8 mouse cellular contexts compared by ENCODE assay signal in the genomic region with DNA sequence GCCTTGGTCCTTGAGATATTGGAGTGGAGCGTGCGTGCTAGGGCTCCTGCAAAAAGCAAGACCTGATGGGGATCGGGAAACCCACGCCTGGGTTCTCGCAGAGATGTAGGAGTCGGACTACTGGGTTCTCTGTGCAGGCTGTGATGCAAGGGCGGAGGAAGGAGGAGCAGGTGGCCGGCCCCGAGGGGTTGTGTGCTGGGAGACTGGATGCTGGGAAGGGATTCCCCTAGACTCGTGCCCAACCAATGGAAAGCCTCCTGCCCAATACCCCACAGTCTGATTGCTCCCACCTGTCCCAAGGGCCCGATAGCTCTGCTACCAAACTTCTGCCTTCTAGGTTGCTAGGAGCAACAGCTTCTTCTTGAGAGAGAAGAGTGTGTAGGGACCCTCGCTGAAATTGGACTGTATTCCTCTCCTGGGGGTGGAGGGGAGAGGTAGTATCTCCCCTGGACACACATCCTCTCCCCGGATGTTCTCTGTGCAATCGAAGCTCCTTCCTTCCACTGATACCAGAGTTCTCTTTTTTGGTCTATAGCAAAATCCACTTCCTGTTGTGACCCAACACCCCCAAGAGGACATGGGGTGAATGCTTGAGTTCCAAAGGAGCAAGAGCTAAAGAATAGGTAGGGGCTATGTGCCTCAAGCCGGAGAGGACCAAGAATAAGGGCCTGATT. TPM values are rescaled to one million over a fixed set of nuclear protein-coding genes. Genes with fewer than 3 reads are reported as not detected.
DNase-seq lines count a peak whose midpoint lies in the region; ATAC-seq lines count a peak whose summit lies in the region.

No protein-coding gene starts in this region.

- 12% methylated on average over 15 of the region's 15 CpGs for WGBS in embryonic facial prominence, embryonic 11.5 days
- WGBS in hindbrain, embryonic 12.5 days, result 8% methylated on average over 15 of the region's 15 CpGs
- WGBS in liver, embryonic 15.5 days (ENCODE audit: insufficient replicate concordance), result under 1% methylated on average over 15 of the region's 15 CpGs

- no peak overlapping the region; the same call in 1 of the 2 replicates for H3K27ac ChIP-seq in embryonic facial prominence, embryonic 11.5 days (replicated peaks; ENCODE audit: low read depth, low read length)
- peak overlapping the region; percentile 93 for H3K27ac ChIP-seq in hindbrain, embryonic 12.5 days
- peak overlapping the region; percentile 84 for H3K27ac ChIP-seq in liver, embryonic 15.5 days (replicated peaks)

- peak overlapping the region; percentile 50 for H3K4me2 ChIP-seq in embryonic facial prominence, embryonic 11.5 days (ENCODE audit: low read depth, low read length)
- peak overlapping the region; percentile 62 for H3K4me2 ChIP-seq in hindbrain, embryonic 12.5 days (replicated peaks)
- H3K4me2 ChIP-seq in liver, embryonic 15.5 days, result peak overlapping the region; percentile 98

- peak overlapping the region; percentile 80 for H3K9ac ChIP-seq in embryonic facial prominence, embryonic 11.5 days (replicated peaks; ENCODE audit: low read length)
- peak overlapping the region; percentile 80 for H3K9ac ChIP-seq in hindbrain, embryonic 12.5 days
- peak overlapping the region; percentile 79 for H3K9ac ChIP-seq in liver, embryonic 15.5 days

- peak overlapping the region; percentile 68 for H3K4me3 ChIP-seq in embryonic facial prominence, embryonic 11.5 days (ENCODE audit: low read depth, low read length)
- peak overlapping the region; percentile 71 for H3K4me3 ChIP-seq in hindbrain, embryonic 12.5 days
- peak overlapping the region; percentile 78 for H3K4me3 ChIP-seq in liver, embryonic 15.5 days (replicated peaks)

- no peaks in the 10 kb centered on the region for H3K27me3 ChIP-seq in embryonic facial prominence, embryonic 11.5 days (ENCODE audit: control insufficient read depth, insufficient read depth, low read length)
- H3K27me3 ChIP-seq in hindbrain, embryonic 12.5 days, result no peaks in the 10 kb centered on the region
- H3K27me3 ChIP-seq in liver, embryonic 15.5 days, result no peaks in the 10 kb centered on the region

- peak; percentile 48 for DNase-seq in heart, adult 8-10 months (ENCODE audit: low spot score)
- DNase-seq in heart, postnatal 4 days, result no peak
- DNase-seq in CD4-positive, CD25-positive, alpha-beta regulatory T cell, adult 2 months (ENCODE audit: low read depth, low spot score), result peak; percentile 52
- peak; percentile 50 for DNase-seq in embryonic facial prominence, embryonic 11.5 days (ENCODE audit: low spot score)
- DNase-seq in spleen, adult 18-20 months, result no peak

- H3K36me3 ChIP-seq in embryonic facial prominence, embryonic 11.5 days (replicated peaks; ENCODE audit: control insufficient read depth, insufficient read depth, low read depth, low read length), result no peaks in the 10 kb centered on the region
- H3K36me3 ChIP-seq in hindbrain, embryonic 12.5 days, result peaks cover 23% of the 10 kb centered on the region
- peaks cover 25% of the 10 kb centered on the region for H3K36me3 ChIP-seq in liver, embryonic 15.5 days (replicated peaks)

- ATAC-seq in embryonic facial prominence, embryonic 11.5 days (replicated peaks; ENCODE audit: insufficient number of reproducible peaks, low FRiP score, low TSS enrichment, low read depth), result peak; percentile 61
- ATAC-seq in hindbrain, embryonic 12.5 days (ENCODE audit: low FRiP score), result peak; percentile 60
- ATAC-seq in liver, embryonic 15.5 days (ENCODE audit: insufficient read depth), result peak; percentile 10
- peak; percentile 5; the same call in 1 of the 2 replicates for ATAC-seq in neutrophil, adult 5-6 weeks (ENCODE audit: extremely low read depth, insufficient number of reproducible peaks, low FRiP score, poor library complexity, severe bottlenecking)

- no peaks in the 10 kb centered on the region for H3K9me3 ChIP-seq in embryonic facial prominence, embryonic 11.5 days (replicated peaks; ENCODE audit: control insufficient read depth, low read length)
- H3K9me3 ChIP-seq in hindbrain, embryonic 12.5 days (replicated peaks), result no peaks in the 10 kb centered on the region
- no peaks in the 10 kb centered on the region for H3K9me3 ChIP-seq in liver, embryonic 15.5 days (replicated peaks)

- H3K4me1 ChIP-seq in embryonic facial prominence, embryonic 11.5 days (ENCODE audit: control insufficient read depth, insufficient read depth, low read length), result peaks cover 5% of the 10 kb centered on the region; the same call in 1 of the 2 replicates
- H3K4me1 ChIP-seq in hindbrain, embryonic 12.5 days, result peaks cover 30% of the 10 kb centered on the region
- H3K4me1 ChIP-seq in liver, embryonic 15.5 days (replicated peaks), result peaks cover 57% of the 10 kb centered on the region

RNA-seq across cellular contexts. Expression of a gene that starts 0.6 kb away (rescaled TPM):
- total RNA-seq in heart, adult 8-10 months (2022), result 10 to 100 TPM in 2 of 4 experiments, 1 to 10 TPM in 2; 9.0 to 10.9 (median 9.9) TPM
- total RNA-seq in heart, postnatal 4 days (2021), result 10 to 100 TPM; 12.0 to 12.7 TPM
- polyA plus RNA-seq in embryonic facial prominence, embryonic 11.5 days (2014; fragmentation: Nextera tagmentation; extraction: Ambion mirVana), result 21.4 and 24.1 TPM in 2 replicates
- 36.5 and 36.8 TPM in 2 replicates for polyA plus RNA-seq in hindbrain, embryonic 12.5 days (2016; fragmentation: Nextera tagmentation; extraction: Ambion mirVana)
- polyA plus RNA-seq in liver, embryonic 15.5 days (2015; fragmentation: Nextera tagmentation; extraction: Ambion mirVana), result 15.6 and 16.5 TPM in 2 replicates
- total RNA-seq in neutrophil, adult 5-6 weeks (2017), result 278 and 300 TPM in 2 replicates

RNA-seq across cellular contexts. Expression of a gene that starts 18.7 kb away (rescaled TPM):
- total RNA-seq in heart, adult 8-10 months (2022), result 10 to 100 TPM in 1 of 4 experiments, 1 to 10 TPM in 3; 5.9 to 10.6 (median 6.9) TPM
- total RNA-seq in heart, postnatal 4 days (2021), result 10 to 100 TPM; 12.3 to 13.2 TPM
- polyA plus RNA-seq in embryonic facial prominence, embryonic 11.5 days (2014; fragmentation: Nextera tagmentation; extraction: Ambion mirVana), result 38.7 and 46.9 TPM in 2 replicates
- polyA plus RNA-seq in hindbrain, embryonic 12.5 days (2016; fragmentation: Nextera tagmentation; extraction: Ambion mirVana), result 32.7 and 36.1 TPM in 2 replicates
- 13.2 and 14.4 TPM in 2 replicates for polyA plus RNA-seq in liver, embryonic 15.5 days (2015; fragmentation: Nextera tagmentation; extraction: Ambion mirVana)
- 43.7 and 46.3 TPM in 2 replicates for total RNA-seq in neutrophil, adult 5-6 weeks (2017)

RNA-seq across cellular contexts. Expression of a gene that starts 23.2 kb away (rescaled TPM):
- total RNA-seq in heart, adult 8-10 months (2022), result 10 to 100 TPM; 19.1 to 23.0 (median 20.6) TPM
- total RNA-seq in heart, postnatal 4 days (2021), result 10 to 100 TPM; 25.6 to 27.9 TPM
- 34.9 and 39.4 TPM in 2 replicates for polyA plus RNA-seq in embryonic facial prominence, embryonic 11.5 days (2014; fragmentation: Nextera tagmentation; extraction: Ambion mirVana)
- polyA plus RNA-seq in hindbrain, embryonic 12.5 days (2016; fragmentation: Nextera tagmentation; extraction: Ambion mirVana), result 40.2 and 40.4 TPM in 2 replicates
- 13.5 and 14.5 TPM in 2 replicates for polyA plus RNA-seq in liver, embryonic 15.5 days (2015; fragmentation: Nextera tagmentation; extraction: Ambion mirVana)
- 4.9 and 5.5 TPM in 2 replicates for total RNA-seq in neutrophil, adult 5-6 weeks (2017)

RNA-seq across cellular contexts. Expression of a gene that starts 26.2 kb away (rescaled TPM):
- total RNA-seq in heart, adult 8-10 months (2022), result 1 to 10 TPM; 1.1 to 2.7 (median 1.9) TPM
- 1 to 10 TPM in 1 of 2 experiments, under 1 TPM in 1; 0.92 to 2.0 TPM for total RNA-seq in heart, postnatal 4 days (2021)
- 0.18 and 0.26 TPM in 2 replicates for polyA plus RNA-seq in embryonic facial prominence, embryonic 11.5 days (2014; fragmentation: Nextera tagmentation; extraction: Ambion mirVana)
- polyA plus RNA-seq in hindbrain, embryonic 12.5 days (2016; fragmentation: Nextera tagmentation; extraction: Ambion mirVana), result 0.60 and 1.1 TPM in 2 replicates
- 0.22 and 0.26 TPM in 2 replicates for polyA plus RNA-seq in liver, embryonic 15.5 days (2015; fragmentation: Nextera tagmentation; extraction: Ambion mirVana)
- 0.37 and 0.58 TPM in 2 replicates for total RNA-seq in neutrophil, adult 5-6 weeks (2017)

RNA-seq across cellular contexts. Expression of a gene that starts 26.8 kb away (rescaled TPM):
- total RNA-seq in heart, adult 8-10 months (2022), result 10 to 100 TPM in 1 of 4 experiments, 1 to 10 TPM in 3; 8.4 to 10.3 (median 9.6) TPM
- total RNA-seq in heart, postnatal 4 days (2021), result 1 to 10 TPM; 6.2 to 6.5 TPM
- polyA plus RNA-seq in embryonic facial prominence, embryonic 11.5 days (2014; fragmentation: Nextera tagmentation; extraction: Ambion mirVana), result 0.81 and 0.91 TPM in 2 replicates
- polyA plus RNA-seq in hindbrain, embryonic 12.5 days (2016; fragmentation: Nextera tagmentation; extraction: Ambion mirVana), result 2.0 and 2.1 TPM in 2 replicates
- 2.0 and 2.2 TPM in 2 replicates for polyA plus RNA-seq in liver, embryonic 15.5 days (2015; fragmentation: Nextera tagmentation; extraction: Ambion mirVana)
- 0.74 TPM in 1 of 2 replicates, not detected in the other for total RNA-seq in neutrophil, adult 5-6 weeks (2017)

Comparison
In these comparisons a context has a peak if more than half of its experiments do, and no peak if none do; other contexts are left out.
1. DNase-seq: peak in heart, adult 8-10 months (single experiment), CD4-positive, CD25-positive, alpha-beta regulatory T cell, adult 2 months (single experiment) and embryonic facial prominence, embryonic 11.5 days (single experiment); none in heart, postnatal 4 days (single experiment) and spleen, adult 18-20 months (0 of 2).
2. ATAC-seq: peak in every context shown above with its lines; median percentile 61 in embryonic facial prominence, embryonic 11.5 days; 60 in hindbrain, embryonic 12.5 days; 10 in liver, embryonic 15.5 days; 5 in neutrophil, adult 5-6 weeks.
3. RNA of a gene that starts 0.6 kb away (total RNA-seq): 278 to 300 TPM in neutrophil, adult 5-6 weeks; 12.0 to 12.7 TPM in heart, postnatal 4 days and 9.0 to 10.9 TPM in heart, adult 8-10 months; every median in the first group is over 10 times any median in the second.
4. Peak in every context shown above with its lines, with median percentiles within 50 percentile points of each other: H3K4me2 ChIP-seq, H3K4me3 ChIP-seq and H3K9ac ChIP-seq.